Mouse (Mus musculus): Measurements from ENCODE around the gene Klf9. TPM values are rescaled to one million over a fixed set of nuclear protein-coding genes. Genes with fewer than 3 reads are reported as not detected.

The Klf9 gene
- total RNA-seq, 2 experiments from 2014 or later = 26.9 to 27.3 TPM

DNA sequence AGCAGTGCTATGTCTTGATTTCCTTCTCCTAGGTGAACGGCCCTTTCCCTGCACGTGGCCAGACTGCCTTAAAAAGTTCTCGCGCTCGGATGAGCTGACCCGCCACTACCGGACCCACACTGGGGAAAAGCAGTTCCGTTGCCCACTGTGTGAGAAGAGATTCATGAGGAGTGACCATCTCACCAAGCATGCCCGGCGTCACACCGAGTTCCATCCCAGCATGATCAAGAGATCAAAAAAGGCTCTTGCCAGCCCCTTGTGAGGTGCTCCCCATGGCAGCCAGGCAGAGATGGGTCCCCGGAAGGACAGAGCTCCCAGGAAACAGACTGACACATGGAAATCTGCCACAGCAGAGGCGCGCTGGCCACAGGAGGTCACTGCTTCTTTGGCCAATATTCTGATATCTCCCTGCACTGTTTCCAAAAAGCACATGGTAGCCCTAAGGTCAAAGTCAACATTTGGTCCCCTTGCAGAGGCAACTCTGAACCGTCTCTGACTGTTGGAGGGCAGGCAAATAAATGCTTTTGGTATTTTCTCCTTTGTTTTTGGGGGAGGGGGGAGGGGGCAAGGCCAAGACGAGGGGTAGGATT lies 23.7 kb downstream of the Klf9 start:
- DNase-seq = no peak

- no peak for DNase-seq
These were observed 25.7 kb downstream of the Klf9 start for GRCm38 (mm10) chr19:23166550-23167284.

DNA sequence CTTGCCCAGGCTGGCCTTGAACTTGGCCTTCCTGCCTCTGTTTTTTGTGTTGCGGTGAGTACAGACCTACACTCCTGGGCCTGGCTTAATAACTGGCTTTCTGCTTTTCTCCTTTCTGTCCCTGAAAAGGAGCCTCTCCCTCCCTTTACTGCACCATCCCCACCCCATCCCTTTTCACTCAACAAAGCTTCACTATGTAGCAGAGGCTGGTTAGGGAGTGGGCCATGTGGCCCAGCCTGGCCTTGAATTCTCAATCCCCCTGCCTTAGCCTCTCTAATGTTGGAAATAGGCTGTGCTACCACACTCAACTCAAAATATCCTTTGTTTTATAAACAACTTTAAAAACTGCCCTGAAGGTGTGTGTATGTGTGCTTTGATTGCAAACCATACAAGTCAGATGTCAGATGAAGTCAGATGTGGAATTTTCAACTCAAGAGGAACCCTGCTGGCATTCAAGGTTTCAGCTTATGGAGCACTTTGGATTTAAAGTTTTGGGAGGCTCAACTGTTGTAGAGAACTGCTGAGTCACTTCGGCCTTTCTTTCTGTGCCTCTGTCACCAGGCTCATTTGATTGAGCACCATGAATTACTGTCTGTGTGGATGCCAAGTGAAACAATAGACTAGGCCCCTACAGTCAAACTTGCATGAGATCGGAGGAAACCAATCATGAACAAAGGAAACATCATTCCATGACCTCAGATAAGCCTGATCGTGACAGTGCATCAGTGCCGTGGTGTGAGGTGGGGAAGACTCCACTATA lies 28.1 kb downstream of the Klf9 start:
- no peak for DNase-seq

GRCm38 (mm10) chr19:23169659-23170050 lies 28.6 kb downstream of the Klf9 start:
- no peak for DNase-seq

DNA sequence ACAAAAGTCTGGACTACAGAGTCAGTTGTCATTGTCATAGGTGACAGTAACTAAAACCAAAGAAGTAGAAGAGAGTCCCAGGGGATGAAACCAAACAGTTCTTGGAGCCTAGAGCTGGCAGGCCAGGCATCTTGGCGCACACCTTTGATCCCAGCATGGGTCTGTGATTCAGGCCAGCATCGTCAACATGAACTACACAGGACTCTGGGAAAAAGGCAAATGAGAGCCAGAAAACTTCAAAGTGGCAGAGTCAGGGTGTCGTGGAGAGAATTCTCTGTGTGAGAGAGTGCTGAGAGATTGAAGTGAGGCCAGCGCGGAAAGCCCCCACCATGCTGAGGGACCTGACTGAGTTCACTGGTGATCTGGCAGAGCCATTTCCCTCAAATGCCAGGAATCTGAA lies 29.4 kb downstream of the Klf9 start:
- no peak for DNase-seq

- no peak for DNase-seq
These were observed 30.1 kb downstream of the Klf9 start for GRCm38 (mm10) chr19:23171136-23171535.

GRCm38 (mm10) chr19:23175090-23175489 lies 34.1 kb downstream of the Klf9 start:
- DNase-seq = no peak

DNA sequence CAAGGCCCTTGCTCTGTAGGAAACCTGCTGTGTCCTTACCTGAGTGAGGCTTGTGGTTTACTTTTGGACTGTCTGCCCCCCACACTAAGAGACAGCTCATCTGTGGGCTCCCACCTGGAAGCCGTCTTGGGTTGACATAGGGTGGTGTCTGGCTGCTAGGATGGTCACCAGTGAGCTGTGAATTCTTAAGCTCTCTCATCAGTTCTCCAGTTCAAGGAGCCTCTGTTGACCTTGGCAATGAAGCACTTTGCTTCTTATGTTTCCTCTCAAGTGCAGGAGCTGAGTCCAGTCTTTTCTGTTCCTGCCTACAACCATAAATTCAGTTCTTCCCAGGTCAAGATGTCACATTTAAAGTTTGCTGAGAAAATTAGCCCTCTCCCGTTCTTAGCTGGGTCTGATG lies 34.5 kb downstream of the Klf9 start:
- no peak for DNase-seq

- DNase-seq = no peak
These were observed 37.5 kb downstream of the Klf9 start for GRCm38 (mm10) chr19:23178533-23178932.

DNA sequence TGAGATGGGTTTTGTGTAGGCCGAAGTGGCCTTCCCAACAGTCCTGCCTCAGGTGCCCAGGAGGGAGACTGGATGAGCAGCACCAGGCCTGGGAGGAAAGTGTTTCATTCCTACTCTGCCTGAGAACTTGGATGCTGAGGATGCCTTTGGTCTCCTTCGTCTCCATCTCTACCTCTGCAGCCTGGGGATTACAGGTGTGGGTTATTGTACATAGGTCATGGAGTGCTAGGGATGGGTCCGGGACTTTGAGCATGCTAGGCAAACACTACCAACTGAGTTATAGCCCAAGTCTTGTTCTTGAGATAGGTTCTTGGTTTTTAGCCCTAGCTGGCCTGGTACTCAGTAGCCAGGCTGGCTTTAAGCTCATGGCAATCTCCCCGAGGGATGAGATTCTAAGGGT lies 42.5 kb downstream of the Klf9 start:
- no peak for DNase-seq

GRCm38 (mm10) chr19:23184068-23184467 lies 43.0 kb downstream of the Klf9 start:
- DNase-seq = no peak

DNA sequence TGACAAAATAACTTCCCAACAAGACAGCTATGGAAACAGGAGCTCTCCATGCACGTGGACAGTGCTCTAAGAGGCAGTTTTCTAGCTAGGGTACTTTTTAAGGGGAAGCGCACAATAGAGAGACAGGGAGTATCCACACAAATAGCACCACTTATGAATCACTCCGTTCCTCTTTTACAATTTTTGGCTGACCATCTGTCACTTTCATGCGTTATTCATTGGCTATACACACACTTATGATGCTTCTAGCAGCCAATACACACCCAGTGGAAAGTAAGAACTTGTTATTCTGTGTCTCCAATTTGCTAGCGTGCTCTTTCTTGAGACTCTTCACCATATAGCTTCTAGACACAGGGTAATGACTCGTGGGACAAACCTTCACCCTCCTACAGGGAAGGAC lies 46.7 kb downstream of the Klf9 start:
- no peak for DNase-seq

GRCm38 (mm10) chr19:23188986-23189385 lies 48.0 kb downstream of the Klf9 start:
- no peak for DNase-seq

DNA sequence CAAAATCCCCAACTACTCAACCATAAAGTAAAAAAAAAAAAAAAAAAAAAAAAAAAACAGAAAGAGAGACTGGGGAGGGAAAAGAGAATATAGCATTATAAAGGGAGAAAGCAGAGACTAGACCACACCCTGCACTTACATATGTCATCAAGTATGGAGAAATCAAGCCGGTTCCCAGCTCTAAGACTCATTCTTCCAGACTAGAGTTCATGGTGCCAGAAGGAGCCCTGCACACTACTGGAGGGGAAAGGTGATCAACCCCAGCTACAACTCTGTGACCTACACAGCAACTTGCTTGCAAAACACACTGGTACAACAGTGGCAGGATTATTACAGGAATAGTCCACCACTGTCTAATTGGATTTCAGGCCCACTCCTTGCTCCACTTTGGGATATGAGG lies 48.7 kb downstream of the Klf9 start:
- DNase-seq = no peak

DNA sequence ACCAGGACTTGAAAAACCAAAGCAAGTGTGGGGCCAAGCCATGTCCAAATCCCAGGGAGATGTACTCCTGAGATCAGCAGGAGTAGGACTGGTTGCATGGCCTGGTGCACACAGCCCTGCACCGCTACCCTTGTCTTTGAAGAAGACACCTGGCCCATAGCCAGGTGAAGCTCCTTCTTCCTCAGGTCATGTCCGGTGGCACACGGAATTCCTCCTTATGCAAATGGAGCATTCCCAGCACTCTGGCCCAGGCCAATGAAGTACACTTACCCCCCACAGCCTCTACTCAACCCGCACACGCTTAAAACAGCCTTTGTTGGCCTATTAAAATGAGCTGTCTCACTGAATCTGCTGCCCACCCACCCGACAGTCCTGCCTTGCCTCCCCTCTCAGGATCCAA lies 50.5 kb downstream of the Klf9 start:
- DNase-seq = no peak

DNA sequence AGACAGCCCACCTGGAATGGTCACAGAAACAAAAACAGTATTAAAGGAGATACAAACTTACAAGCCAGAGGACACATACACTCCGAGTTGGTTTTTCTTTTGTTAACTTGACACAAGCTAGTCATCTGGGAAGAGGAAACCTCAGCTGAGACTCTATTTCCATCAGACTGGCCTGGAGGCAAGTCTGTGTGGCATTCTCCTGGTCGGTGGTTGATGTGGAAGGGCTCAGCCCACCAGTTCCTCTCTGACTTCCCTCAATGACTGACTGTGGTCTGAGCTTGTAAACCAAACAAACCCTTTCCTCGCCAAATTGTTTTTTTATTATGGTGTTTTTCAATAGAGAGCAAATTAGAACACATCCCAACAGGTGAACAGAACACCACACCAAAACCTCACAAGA lies 52.0 kb downstream of the Klf9 start:
- DNase-seq = no peak

DNA sequence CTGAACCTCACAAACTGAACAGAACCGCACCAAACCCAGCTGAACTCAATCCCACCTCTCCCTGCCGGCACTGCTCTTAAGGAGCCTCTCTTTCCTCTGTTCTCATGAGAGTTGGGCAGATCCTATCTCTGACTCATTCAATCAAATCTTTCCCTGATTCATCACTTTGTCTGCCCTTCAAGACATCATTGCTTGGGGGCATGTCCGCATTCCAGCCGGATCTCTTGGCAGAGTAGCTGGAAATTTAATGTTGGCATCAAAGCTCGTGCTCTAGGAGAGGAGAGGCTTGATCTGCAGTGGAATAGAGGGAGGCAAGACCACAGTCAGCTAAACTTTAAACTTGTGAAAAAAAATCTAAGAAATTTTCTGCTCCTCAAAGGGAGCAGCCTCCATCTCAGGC lies 61.1 kb downstream of the Klf9 start:
- DNase-seq = no peak

DNA sequence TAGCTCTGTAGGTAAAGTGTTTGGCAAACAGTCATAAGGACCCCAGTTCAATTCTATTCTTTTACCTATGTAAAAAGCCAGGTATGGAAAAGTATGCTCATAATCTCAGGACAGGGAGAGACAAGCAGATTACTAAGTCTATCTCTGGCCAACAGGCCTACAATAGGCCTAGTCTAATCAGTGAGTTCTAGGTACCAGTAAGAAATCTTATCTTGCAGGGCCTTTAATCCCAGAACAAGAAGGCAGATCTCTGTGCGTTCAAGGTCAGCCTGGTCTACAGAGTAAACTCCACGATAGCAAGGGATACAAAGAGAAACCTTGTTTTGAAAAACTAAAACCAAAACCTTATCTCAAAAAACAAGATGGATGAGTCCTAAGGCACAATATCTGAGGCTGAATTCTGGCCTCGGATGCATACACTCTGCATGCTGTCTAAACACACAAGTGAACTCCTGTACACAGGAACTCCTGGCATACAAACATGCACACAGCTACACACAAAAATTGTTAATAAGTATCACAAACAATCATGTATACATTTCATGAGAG lies 62.6 kb downstream of the Klf9 start:
- no peak for DNase-seq

DNA sequence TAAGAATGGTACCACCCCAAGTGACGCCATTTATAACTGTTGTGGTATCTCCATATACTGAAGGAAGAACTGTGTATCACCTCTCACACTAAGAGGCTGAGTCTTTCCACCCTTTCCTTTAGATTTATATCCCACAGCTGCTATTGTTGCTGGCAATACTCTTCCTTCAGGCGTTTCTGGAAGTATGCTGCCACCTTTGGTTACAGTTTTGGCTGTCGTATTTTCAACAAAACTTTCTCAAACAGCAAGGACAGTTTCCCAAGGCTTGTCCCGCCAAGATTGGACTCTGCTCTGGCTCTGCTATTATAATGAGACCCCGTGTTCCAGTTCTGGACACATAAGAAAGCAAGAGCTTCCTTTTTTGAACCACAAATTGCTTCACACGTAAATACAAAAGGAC lies 70.3 kb downstream of the Klf9 start:
- no peak for DNase-seq

DNA sequence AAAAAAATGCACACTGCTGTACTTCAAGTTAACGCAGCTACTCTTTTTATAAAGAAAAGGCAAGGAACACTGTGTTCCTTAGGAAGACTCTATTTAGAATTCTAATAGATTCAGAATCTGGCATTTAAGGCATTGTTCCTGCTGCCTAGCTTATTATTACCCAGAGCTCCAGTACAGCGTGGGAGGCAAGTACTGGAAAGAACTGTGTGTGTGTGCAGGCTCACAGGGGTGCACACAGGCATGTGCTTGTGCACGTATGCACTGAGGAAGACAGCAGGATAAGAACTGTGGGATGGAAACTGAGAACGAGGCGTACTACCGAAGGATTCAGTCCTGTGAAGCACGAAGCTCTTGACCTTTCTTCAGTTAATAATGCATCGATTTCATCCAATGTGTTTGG lies 73.3 kb downstream of the Klf9 start:
- no peak for DNase-seq

Measured in heart, postnatal 4 days (tissue).